Mouse (Mus musculus) activated CD4-positive, CD25-positive, alpha-beta regulatory T cell, adult 4 months (primary cell): ENCODE results near the gene Arrdc5. TPM values are rescaled to one million over a fixed set of nuclear protein-coding genes. Genes with fewer than 3 reads are reported as not detected.

Source experiments
- ATAC-seq: one replicate; pipeline ENCODE4 v1.8.0; 2017
- polyA plus RNA-seq, 2 experiments: library from polyadenylated mRNA; unstranded; fragments of 100-300 nt; shearing (Covaris generic); gene quantifications; one replicate each; pipeline ENCODE4 v1.2.1; 2017

Arrdc5 gene
- polyA plus RNA-seq, result not detected

DNA sequence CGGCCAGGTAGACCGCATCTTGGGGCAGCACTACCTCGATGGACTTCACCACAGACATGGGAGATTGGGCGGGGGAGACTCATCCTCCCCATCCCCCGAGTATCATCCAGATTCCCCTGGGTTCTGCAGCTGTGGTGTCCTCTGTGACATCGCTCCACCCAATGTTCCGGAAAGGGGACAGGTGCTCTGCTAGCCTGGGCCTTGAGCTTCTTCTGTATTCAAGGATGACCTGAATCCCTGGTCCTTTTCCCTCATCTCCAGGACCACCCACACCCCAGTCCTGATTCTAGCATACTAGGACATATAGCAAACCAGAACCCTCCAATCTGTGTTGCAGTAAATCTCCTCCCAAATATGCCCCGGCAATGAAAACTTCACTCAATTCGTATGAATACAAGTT lies at the start of gene Arrdc5:
Gene Arrdc5 (minus strand): TSS at position 101 of the 400 bp plus-strand sequence.
- no peak for ATAC-seq

DNA sequence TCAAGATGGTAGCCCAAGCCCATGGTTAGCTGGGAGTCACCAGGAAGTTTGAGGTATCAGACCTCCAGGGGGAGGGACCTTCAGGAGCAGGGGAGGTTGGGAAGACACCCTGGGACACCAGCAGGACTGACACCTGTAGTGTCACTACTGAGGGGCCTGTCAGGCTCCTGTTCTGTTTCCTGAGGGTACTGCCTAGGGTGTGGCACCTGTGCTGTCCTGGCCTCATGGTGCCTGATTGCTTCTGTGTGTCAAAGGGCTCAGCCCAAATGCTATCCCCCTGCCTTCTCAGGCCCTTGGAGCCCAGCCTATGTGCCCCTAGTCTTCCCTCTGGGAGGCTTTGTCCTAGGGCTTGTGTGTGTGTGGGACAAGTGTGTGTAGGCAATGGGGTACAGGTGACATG lies 48.5 kb upstream of the Arrdc5 start:
- ATAC-seq, result no peak

DNA sequence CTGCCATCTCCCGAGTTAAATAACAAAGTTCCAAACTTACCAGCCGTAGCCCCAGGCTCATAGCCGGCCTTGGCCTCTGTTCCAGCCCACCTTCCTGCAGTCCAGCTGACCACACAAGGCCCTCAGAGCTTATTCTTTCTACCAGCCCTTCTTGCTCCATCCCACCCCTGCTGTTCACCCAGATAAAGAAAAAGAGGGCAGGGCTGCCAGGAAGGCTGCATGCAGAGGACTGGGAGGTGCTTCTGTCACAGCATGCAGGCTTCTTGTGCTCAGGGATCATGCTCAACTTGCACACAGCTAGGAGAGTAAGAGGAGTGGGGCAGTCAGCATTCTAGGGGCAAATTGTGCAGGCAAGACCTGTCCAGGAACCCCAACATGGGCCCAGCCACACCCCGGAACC lies 48.0 kb upstream of the Arrdc5 start:
- ATAC-seq, result no peak

DNA sequence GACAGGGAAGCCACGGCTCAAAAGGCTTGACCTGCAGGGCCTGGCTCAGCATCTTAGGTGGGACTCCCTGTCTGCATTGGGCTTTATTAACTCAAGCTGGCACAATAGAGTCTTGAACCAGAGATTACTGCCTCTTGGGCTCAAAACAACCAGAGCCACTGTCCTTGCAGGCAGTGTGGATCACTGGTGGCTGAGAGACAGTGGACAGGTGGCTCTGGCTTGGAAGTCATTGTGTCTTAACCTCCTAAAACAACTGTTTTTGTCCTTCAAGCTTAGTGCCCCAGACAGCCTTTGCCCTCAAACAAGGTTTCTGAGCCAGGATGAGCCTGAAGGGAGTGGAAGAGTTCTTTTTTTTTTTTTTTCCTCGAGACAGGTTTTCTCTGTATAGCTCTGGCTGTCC lies 45.3 kb upstream of the Arrdc5 start:
- ATAC-seq, result no peak

DNA sequence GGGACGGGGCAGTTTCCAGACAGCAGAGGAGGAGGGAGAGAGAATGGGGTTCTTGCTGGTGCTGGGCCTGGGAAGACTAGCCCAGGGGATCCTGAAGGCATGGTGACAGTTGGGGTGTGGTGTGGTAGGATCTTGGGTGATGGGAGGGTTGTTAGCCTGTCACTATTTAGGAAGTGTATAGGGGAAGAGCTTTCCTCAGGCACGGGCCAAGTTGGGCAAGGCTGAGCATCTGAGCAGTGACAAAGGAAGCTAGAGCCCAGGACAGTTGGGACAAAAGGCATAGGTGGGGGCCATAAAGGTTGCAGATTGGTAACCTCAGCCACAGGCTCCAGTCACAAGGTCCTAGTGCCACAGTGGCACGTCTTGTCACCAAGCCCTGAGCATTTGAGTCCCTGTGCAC lies 43.4 kb upstream of the Arrdc5 start:
- ATAC-seq, result no peak

DNA sequence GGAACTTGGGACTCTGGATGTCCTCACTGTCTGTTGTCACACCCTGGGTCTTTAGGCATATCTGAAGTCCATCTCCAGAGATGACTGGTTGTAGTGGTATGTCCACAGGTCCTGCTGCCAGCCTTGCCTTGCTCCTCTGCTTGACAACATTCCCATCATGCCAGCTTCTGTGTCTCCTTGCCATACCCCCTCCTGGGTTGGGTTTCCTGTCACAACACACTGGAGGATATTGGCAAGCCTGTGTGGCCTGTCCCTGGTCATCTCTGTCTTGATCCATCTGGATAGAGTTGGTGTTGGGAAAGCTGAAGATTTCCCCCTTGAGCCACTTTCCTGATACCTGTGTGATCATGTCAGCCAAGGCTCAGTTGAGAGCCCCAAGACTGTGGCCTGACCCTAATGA lies 40.6 kb upstream of the Arrdc5 start:
- ATAC-seq, result no peak

DNA sequence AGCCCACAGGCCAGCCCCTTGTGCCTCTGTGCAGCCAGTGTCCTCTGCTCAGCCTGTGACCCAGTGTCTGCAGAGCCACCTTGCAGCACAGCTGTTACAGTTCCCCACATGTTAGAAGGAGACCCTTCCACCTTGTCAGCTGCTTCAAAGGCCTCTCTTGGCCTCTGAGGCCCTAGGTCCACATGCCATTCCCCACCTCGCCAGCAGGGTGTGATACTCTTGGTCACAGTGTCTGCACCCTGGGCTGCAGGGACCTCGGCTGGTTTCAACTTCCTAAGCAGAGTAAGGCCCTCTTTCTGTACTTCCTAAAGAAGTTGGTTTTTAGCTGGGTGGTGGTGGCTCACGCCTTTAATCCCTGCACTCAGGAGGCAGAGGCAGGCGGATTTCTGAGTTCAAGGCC lies 38.8 kb upstream of the Arrdc5 start:
- peak; percentile 46 for ATAC-seq

DNA sequence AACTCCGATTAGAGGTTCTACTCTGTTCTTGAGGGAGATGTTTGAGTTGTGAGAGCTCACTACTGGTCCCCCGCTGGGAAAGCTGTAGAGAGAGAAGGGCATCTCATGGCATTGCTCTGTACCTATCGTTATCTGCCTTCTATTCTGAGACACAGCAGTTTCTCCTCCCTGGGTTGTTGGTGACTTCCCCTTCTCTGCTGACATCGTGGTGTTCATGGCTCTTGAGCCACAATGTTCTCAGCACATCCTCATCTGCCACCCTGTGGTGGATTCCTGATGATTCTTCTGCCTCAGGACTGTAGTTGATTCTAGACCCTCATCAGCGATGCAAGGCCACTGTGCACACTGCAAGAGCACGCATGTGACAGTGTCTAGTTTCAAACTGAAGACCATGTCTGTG lies 37.7 kb upstream of the Arrdc5 start:
- ATAC-seq, result no peak

DNA sequence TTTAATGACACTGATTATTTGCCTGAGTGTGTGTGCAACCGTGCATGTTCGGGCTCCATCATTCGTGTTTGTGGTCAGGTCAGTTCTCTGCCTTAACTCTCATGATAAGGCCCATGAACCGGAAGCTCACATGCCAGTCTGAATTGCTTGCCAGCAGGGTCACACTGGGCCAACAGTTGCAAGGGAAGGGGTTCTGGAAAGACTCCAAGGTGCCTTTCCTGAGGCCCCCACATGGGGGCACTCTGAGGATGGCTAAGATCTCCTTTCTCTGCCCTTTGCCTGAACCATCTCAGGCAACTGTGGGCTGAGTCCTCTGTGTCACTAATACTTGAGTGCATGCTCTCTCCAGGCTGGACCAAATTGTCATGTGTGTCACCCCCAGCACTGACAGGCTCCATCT lies 37.1 kb upstream of the Arrdc5 start:
- ATAC-seq, result no peak

DNA sequence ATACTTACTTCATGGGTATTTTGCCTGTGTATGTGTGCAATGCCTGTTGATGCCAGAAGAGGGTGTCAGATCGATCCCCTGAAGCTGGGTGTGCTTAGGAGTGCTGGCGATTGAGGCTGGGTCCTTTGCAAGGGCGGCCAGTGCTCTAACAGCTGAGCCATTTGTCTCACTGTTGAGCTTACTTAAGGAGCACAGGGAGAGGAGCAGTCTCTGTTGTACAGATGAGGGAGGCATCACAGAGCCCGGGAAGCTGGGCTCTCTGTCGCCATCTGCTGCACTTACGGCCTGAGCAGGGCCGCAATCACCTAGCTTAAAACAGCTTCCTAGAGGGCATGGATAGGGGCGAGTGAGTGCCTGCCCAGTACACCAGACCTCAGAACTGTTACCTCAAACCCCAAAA lies 32.9 kb upstream of the Arrdc5 start:
- ATAC-seq, result no peak

DNA sequence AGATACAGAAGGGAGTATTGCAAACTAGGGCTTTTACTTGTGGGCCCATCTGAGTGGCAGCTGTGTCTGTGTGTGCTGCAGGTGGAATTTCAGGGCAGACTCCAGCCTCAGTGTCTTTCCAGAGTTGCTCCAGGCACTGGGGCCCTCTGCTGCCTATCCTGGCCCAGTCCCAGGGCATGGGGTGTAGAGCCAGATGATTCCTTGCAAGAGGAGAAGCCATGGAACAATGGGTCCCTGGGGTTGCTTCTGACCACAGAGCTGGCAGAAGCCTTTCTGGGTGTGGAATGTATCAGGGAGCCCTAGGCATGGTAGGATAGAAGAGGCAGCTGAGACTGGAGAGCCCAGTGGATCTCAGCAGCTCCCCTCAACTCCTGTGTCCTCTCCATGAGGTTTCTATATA lies 31.2 kb upstream of the Arrdc5 start:
- no peak for ATAC-seq

DNA sequence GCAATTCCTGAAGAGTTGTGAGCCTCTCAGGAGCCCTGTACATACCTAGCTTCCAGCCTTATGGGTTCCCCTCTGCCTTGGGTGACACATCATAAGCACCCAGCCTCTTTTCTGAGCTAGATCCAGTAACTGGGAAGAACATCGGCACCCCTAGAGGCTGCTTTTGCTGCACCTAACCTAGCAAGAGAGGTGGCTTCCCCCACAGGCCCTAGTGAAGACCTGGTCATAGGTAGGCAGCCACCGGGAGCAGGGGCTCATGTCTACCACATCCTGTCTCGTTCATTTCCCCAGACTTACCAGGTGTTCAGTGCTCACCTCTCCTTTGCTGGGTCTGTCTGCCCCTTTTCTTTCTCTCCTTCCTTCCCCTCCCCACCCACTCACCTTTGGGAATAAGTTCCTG lies 30.3 kb upstream of the Arrdc5 start:
- peak; percentile 10 for ATAC-seq

DNA sequence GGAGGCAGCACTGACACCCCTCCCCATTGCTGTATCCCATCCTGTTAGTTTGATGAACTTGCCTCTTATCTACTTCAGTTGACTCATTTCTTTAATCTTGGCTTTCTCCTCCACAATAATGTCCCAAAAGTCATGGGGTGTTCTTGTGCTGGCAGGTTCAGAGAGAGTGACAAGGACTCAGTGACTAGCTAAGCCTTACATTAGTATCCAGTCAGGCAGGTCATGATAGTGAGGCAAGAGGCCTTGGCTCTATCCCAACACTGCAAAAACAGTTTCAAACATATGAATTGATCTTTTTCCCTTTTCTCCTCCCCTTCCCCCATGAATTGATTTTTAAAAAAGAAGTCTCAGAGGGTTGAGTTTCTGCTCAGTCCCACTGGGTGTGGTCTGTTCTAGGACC lies 29.2 kb upstream of the Arrdc5 start:
- ATAC-seq, result no peak

DNA sequence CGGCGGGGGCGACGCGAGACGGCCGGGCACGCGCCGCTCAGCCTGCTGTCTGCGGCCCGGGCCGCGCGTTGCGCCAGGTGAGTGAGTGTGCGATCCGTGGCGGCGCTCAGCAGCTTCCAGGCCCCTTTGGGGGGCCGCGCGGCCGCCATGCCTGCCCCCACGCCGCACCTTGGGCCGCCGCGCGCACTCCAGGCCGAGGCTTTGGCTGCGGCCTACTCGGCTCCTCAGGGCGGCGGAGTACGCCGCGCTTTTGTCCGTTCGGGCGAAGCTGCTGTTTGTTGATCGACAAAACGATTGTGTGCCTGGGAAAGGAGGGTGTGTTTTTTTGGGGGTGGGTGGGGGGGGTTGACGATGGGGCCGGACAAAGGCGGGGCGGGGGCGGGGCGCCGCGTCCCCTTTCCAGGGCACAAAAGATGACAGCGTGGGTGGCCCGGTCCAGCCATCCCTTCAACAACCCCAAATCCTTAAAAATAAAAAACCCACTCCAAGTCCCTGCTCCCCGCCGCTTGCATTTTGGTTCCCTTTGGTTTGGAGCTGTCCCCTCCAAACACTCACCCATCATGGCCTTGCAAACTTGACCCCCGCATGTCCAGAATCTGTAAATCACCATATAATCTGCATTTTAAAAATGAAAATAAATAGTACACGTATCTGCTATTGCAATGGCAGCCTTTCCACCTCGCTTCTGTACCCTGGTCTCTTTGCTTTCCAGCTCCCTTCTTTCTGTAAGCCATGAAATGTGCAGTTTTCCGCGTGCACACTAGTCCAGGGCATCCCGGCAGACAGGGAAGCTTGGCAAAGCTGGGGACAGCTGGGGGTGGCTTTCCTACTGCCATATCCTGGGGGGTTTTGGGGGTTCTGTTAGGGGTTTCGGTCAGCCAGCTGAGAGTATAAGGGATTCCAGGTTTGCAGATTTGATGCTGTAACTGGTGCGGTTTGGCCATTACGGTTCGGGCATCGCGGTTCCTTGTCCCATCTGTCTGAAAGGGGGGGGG lies 26.4 kb upstream of the Arrdc5 start:
- ATAC-seq, result no peak

DNA sequence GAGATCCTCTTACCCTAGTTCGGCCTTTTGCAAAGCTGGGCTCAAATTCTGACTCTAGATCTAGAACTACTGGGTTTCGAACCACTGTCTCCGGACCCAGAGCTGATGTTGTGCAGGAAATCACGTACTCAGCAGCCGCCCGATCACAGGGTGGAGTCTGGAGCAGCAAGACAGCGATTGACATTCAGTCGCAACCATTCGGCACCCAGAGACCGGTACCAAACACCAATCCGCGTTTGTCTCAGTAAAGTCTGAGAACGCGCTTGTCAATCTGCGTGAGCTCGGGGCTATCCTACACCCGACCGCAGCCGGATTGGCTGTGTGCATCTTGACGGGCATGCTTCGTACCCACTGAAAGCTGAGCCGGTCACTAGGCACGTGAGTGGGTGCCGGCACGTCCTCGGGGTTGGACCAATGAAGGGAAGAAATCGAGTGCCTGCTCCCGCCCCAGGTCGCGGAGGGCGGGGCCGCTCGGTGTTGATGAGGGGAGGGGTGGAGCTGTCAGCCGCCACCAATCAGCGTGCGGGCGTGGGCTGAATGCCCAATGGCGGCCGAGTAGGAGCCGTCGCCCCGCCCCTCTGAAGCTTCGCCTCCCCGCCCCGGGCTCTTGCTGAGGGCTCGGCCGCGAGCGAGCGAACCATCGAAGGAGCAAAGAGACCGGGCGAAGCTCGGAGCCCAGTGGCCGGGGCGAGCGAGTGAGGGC lies 25.5 kb upstream of the Arrdc5 start, which contains the start of gene Kdm4b:
Gene Kdm4b (plus strand): TSS at position 613 of the 703 bp plus-strand sequence.
- peak; percentile 97 for ATAC-seq

DNA sequence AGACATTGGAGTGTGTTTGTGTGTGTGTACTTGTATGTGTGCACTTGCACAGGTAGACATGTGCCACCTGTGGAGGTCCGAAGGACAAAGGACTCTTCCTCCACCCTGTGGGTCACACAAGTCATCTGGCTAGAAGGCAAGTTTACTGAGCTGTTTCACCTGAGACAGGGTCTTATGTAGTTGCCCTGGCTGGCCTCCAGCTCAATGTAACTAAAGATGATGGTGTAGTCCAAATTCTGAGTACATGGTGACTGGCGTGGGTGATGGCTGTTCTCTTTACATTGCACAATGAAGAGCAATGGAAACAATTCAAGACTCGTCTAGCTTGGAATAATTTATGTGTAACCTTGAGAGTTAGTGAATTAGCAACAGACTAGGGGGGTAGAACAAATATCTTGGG lies 24.3 kb upstream of the Arrdc5 start:
- no peak for ATAC-seq

DNA sequence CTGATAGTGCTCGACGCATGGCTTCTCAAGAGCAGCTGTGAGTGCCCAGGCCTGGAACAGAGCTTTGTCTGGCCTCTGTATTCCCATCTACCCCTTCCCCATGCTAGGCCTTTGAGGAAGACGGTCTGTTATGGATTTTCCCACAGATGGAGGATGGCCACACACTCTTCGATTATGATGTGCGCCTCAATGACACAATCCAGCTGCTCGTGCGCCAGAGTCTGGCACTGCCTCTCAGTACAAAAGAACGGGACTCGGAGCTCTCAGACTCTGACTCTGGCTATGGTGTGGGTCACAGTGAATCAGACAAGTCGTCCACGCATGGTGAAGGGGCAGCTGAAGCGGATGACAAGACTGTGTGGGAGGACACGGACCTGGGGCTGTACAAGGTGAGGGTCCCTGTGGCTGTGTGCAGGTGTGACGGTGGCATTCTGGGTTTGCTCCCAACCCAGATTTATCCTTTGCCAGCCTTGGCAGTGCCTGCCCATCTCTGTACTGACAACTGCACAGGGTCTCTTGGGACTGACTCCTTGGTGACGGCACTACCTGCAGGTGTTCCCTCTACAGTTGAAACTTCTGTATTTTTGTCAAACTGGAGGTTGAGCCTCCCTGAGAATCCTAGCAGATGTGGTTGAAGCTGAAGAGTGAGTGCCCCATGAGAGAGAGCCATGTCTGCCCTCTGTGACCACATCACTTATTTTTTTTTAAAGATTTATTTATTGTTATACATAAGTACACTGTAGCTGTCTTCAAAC lies 9.3 kb upstream of the Arrdc5 start:
- ATAC-seq, result no peak

DNA sequence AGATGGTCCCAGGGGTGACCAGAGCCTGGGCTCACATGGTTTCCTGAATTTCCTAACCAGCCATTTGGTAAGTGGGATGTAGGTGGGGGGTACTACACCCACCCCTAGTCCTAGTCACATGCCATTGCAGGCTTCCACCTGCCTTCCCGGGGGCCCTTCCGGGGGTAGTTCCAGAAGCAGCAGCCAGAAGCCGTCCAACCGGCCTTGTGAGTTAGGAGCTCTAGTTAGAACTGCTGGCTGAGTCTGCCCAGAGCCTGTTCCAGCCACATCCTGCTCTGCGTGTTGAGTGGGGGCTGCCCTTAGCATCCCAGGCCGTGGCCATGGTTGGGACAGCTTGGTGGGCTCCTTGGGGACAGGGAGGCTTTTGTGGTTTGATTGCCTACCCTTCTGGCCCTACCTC lies 8.0 kb upstream of the Arrdc5 start:
- no peak for ATAC-seq

DNA sequence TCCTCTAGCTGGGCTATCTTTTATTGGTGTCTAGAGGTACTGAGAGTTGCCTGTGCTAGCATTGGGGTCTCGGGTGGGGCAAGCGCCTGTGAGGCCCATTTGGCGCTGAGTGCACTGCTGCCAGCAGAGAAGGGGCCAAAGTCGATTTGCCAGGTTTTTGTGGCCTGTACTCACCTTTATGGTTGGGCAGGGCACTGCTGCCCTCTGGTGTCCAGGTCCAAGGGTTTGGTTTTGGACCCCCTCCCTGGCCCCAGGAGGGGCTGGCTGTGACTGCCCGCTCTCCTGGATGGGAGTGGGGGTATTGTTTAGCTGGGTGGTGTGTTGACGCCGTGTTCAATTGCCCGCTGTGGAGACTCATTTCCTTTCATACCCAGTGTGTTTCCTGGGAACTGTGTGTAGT lies 5.7 kb upstream of the Arrdc5 start:
- no peak for ATAC-seq

DNA sequence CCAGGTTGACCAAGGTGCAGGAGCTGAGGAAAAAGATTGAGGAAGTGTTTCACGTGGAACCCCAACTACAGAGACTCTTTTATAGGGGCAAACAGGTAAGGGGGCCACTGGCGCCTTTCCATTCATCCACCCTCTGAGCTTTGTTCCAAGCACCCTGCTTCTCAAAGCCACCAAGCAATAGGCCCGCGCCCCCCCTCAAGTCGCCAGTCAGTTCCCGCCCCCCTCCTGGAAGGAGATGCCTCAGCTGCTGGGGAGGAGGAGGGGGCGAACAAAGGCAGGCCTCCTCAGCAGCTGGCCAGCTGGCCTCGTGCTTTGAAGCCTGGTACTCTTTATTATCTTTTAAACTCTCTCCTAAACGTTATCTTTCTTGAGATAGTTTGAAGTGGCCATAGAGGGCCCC lies 5.1 kb upstream of the Arrdc5 start:
- no peak for ATAC-seq

DNA sequence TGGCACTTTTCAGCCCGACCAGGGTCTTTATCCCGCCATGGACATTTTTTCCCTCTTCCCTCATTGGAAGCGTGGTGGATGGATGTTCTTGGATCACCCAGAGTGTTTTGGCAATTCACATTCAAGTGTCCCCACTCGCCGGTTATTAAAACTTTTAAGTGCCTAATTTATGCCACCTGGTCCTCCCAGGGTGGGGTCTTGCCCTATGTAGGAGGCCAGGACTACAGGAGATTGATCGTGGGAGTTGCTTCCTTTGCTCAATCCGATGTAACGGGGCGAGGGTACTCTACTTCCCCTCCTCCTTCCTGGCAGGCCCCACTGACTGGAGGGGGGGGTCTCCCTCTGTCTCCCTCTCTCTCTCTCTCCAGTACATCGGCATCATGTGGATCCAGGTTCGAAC lies 4.6 kb upstream of the Arrdc5 start:
- no peak for ATAC-seq

DNA sequence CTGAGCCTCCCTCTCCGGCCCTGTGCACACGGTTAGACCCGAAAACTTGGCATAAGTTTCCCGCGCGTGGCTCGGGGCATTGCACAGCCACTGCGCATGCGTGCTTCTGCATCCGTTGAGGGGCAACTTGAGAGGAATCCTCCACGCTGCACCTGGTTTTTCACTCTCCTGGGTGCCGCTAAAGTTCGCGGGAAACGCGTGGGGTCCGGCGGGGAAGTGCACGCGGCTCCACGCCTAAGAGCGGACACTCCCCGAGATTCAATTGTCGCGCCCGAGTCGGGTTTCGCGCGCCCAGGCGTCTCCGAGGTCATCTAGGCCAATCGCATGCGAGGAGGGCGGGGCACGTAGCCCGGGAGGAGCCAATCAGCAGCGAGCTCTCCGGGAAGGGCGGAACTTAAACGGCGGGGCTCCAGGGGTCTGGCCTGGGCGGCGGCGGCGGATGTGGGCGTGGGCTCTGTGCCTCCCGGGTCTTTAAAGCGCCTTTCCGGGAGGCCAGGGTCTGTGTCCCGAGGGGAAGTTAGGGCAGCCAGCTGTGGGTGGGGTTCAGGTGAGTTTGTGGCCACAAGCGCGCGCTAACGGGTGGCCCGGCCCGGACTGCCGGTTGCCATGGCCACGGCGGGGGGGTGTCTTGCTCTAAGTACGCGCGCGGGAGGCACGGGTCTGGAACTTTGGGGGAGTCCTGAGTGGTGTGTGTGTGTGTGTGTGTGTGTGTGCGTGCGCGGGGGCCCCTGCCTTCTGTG lies 3.9 kb upstream of the Arrdc5 start:
- ATAC-seq, result peak; percentile 98
